Mouse (Mus musculus): ENCODE data around the gene Naa40.

GRCm38 (mm10) chr19:7267091-7267741, 26.2 kb upstream of the Naa40 start, which contains the start of gene Rcor2:
- TF ChIP-seq CTCF (IDR thresholded peaks at IDR 0.05; ENCODE audit: borderline replicate concordance, insufficient read depth, low read depth, low read length), result no peak
- no peak for TF ChIP-seq POLR2A (IDR thresholded peaks at IDR 0.05; ENCODE audit: borderline replicate concordance, insufficient read depth, low read length)
